Mouse (Mus musculus): ENCODE results near the gene Bcl6b.

Bcl6b gene

GRCm38 (mm10) chr11:70232546-70232945 is 2.9 kb upstream of the Bcl6b start:
- no peak for DNase-seq

DNA sequence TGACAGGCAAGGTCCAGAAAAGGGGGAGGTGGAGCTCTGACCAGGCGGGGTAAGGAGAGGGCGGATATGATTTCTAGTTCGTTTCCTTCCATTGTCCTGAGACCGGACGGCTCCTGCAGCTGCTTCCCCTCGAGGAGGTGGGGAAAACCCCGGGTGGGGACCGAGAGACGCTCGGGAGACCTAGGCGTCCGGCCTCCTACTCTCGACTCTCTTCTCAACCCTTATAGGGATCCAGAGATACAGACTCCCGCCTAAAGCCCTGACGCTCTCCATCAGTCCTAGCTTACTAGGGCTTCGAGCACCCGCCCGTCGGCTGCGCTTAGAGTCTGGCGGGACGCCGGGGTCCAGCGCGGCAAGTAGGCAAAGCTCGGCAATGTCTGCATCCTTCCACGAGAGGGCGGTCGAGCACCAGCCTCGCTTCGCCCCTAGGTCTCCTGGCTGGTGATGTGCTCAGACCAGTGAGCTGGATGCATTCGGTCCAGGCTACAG is 685 bp upstream of the Bcl6b start:
- peak; percentile 87 for DNase-seq

- DNase-seq: peak; percentile 93
Measured at GRCm38 (mm10) chr11:70228828-70229227, 770 bp downstream of the Bcl6b start.

GRCm38 (mm10) chr11:70227661-70228245 is 1.8 kb downstream of the Bcl6b start:
- DNase-seq: no peak

DNA sequence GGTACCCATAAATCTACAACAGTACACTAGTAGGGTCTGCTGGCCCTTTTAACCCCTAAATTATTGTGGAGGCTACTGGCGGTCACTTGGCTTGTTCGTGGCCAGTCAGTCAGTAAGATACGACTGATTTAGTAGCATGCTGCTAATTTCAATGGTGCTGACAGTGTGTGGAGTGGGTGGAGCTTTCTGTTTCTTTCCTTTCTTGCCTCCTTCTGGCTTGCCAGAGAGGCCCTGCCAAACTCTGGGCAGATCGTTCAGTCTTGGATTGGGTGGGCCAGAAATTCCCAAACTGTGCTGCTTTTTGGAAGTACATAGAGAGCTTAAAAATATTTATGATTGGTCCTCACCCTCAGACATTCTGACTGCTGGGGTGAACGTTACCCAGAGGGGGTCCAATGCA is 2.5 kb downstream of the Bcl6b start:
- DNase-seq: no peak

DNA sequence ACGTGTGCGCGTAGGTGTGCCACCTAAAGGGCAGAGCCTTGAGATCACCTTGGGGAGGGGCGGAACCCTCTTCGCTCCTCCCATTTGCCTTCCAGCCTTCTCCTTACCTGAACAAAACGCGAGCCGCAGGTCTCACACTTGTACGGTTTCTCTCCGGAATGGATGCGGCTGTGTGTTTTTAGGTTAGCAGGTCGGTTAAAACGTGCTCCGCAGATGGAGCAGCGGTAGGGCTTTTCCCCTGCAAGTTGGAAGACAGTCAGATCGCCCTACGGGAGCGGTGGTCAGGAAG is 3.1 kb downstream of the Bcl6b start:
- no peak for DNase-seq

GRCm38 (mm10) chr11:70225798-70226601 is 3.6 kb downstream of the Bcl6b start:
- no peak for DNase-seq

DNA sequence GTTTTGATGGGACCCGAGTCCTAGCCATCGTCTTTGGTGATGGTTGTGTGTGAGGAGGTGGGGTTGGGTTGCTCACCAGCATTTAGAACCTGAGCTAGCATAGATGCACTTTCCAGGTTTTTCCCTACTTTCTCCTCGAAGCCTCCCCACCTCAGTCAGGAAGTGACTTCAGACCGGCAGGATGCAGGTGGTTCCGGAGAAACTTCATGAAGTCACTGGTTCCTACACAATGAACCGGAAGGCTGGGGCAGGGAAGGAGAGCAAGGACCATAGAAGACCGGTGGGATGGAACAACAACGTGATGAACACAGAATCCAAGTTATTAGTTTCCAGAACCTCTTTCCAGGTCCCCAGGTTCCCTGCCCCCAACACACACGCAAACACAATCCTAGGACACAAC is 5.9 kb downstream of the Bcl6b start:
- DNase-seq: no peak

DNA sequence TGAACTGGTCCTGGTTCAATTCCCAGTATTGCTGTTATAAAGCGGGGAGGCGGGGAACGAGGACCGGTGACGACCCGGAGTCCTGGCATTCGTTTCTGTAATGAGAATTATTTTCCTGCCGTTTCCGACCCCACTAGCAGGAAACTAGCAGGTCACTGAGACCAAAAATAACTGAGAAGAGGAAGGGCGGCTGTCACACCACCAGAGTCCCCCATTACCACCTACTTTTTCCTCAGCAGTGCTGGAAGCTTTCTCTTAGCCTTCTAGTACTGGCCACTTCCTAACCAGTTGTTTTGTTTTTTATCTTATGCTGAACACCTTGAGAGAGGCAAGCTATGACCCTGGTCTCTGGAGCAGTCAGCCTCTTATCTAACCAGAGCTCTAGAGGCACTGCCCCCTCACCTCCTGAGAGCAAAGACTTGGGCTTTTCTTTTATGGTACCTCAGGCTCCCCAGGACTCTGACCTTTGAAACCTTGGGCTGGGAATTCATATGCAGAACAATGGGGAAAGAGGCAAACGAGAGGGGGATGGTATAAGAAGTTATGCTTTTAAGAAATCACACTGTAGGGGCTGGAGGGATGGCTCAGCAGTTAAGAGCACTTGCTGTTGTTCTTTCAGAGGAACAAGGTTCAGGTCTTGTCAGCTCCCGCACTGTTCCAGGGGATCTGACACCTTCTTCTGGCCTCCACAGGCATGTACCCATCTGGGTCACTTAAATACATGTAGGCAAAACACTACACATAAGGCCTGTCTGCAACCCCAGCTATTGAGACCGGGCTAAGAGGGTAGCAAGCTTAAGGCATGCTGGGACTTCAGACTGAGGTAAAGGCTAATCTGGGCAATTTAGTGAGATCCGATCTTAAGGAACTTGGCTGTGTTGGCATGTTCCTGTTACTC is 7.7 kb downstream of the Bcl6b start:
- DNase-seq: peak; percentile 78

DNA sequence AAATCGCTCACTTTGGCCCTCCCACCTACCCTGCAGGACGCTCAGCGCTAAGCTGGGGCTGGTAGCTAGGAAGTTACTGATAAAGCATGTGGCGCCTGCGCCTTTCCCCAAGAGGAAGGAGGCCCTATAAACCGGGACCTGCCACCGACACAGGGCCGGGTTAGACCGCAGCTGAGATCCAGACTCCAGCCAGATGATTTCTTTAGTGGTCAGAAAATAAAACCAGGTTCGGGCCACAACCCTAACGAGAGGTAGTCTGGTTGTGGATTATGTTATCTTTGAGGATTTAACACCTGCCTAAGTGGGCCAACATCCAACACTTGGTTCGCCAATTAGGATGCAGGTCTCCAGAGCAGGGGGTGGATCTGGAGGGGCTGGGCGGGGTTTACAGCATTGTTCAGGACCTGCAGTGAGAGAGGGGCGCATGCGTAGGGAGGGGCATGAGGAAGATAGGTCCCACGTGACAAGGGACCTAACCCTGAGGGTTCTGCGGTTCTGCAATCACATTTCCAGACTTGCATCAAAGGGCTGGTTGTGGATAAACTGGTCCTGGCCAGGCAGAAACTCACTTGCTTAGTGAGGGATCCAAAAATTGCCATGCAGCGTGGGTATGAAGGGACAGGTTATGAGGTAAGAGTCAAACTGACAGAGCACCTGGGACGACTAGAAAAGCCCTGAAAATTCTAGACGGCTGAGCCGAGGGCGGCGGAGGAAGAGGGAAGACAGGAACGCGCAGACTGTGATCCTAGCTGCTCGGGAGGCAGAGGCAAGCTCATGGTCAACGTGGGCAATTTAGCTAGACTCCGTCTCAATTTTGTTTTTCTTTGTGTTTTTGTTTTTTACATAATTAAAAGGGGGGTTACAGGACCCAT is 8.6 kb downstream of the Bcl6b start, which contains the start of gene Slc16a13:
Gene Slc16a13, minus strand, starts transcription at position 334 of the 872 bp plus-strand sequence.
- DNase-seq: peak; percentile 97

DNA sequence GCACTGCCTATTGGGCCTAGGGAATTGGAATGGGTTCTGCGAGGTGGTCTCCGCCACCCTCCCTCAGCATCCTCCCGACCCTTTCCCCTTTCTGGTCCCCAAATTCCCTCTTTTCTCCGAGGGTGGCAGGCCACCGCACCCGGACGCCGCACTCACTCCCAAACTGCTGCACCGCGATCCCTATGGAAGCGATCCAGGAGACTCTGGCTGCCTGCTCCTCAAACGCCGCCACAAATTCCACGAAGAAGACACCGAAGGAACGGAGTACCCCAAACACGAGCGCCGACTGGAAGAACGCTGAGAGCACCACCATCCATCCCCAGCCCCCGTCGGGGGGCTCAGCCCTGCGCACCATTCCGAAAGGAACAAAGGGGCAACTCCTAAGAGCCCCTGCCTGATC is 9.3 kb downstream of the Bcl6b start:
- DNase-seq: no peak

DNA sequence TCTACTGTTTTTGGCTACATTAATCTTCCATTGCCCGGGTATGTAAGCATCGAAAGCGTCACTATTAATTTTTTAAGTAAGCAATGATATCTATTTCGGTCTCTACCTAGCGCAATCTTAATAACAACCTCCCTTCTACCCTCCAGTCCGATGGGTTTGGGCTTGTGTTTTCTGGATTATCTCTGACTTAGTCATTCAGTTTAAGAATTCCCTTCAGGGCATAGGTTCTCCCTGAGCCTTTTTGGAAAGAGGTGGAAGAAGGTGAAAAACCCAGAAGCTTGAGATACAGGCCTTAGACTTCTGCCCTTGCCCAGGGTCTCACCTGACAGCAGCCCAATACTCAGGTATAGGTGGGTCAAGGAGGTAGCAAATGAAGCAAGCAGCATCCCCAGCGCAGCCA is 9.7 kb downstream of the Bcl6b start:
- DNase-seq: no peak

- DNase-seq: no peak
Measured at GRCm38 (mm10) chr11:70218741-70219470, 10.7 kb downstream of the Bcl6b start.

GRCm38 (mm10) chr11:70218039-70218438 is 11.6 kb downstream of the Bcl6b start:
- no peak for DNase-seq

GRCm38 (mm10) chr11:70216103-70216502 is 13.5 kb downstream of the Bcl6b start:
- no peak for DNase-seq

DNA sequence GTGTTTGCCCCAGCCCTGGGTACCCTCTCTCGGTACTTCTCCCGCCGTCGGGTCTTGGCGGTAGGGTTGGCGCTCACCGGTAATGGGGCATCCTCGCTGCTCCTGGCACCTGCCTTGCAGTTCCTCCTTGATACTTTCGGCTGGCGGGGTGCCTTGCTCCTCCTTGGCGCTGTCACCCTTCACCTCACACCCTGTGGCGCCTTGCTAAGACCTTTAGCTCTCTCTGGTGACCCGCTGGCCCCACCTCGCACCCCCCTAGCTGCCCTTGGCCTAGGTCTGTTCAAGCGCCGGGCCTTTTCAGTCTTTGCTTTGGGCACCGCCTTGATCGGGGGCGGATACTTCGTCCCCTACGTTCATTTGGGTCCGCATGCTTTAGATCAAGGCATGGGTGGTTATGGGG is 14.3 kb downstream of the Bcl6b start:
- no peak for DNase-seq

GRCm38 (mm10) chr11:70214856-70215209 is 14.8 kb downstream of the Bcl6b start:
- no peak for DNase-seq

GRCm38 (mm10) chr11:70214191-70214855 is 15.3 kb downstream of the Bcl6b start:
- no peak for DNase-seq

DNA sequence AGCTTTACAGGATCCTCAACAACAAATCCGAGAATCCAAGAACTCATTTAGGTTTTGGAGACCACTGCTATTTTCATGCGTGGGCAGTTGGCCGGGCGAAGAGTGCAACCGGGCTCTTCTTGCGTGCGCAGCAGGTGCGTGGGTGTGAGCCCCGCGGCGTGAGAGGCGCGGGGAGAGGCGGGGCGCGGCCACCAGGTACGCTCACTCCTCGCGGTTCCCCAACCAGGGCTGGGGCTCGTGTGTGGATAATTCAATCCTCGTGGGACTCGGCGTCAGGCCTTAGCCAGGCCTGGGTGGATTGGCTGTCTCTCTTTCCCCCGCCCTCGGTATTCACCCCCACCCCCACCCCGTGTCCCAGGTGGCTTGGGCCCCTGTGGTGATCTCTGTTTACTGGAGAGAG is 15.9 kb downstream of the Bcl6b start:
- no peak for DNase-seq

GRCm38 (mm10) chr11:70212896-70213295 is 16.7 kb downstream of the Bcl6b start:
- DNase-seq: peak; percentile 55

DNA sequence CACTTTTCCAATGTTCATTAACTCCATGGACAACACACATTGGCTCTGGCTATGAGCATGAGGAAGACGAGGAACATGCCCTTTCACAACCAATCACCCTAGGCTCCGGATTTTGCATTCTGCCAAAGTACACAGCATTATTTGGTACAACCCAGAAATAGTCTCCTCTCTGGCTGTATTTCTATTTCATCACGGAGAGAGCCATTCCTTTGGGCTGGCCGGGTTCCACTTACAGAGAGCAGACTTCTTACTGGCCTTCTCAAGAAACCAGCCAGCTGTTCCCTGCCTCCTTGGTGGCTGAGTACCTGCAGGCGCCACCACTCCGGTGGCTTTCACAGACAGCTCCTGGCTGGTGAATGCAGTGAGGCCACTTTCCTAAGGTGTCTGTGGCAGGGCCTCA is 17.2 kb downstream of the Bcl6b start, which contains the start of gene Slc16a11:
Gene Slc16a11, plus strand, starts transcription at position 330 of the 400 bp plus-strand sequence.
- DNase-seq: no peak

Measured in liver (tissue).